Mouse (Mus musculus) testis, adult 2 months (tissue): ENCODE measurements around the gene Xrn2.

Experiments used
- CTCF ChIP-seq: fragments of 200-500 bp; IDR thresholded peaks from 2 replicates; pipeline ENCODE4 v1.5.1; 2012; ENCODE audit warnings: low read depth, mild to moderate bottlenecking, inconsistent platforms, low read length, moderate library complexity; ENCODE audit not compliant: control insufficient read depth, insufficient read depth, insufficient replicate concordance
- POLR2A ChIP-seq: fragments of 200-500 bp; IDR thresholded peaks from 2 replicates; pipeline ENCODE4 v1.6.1; 2012; ENCODE audit warnings: low read depth, mild to moderate bottlenecking, inconsistent platforms, low read length, moderate library complexity; ENCODE audit not compliant: control insufficient read depth

DNA sequence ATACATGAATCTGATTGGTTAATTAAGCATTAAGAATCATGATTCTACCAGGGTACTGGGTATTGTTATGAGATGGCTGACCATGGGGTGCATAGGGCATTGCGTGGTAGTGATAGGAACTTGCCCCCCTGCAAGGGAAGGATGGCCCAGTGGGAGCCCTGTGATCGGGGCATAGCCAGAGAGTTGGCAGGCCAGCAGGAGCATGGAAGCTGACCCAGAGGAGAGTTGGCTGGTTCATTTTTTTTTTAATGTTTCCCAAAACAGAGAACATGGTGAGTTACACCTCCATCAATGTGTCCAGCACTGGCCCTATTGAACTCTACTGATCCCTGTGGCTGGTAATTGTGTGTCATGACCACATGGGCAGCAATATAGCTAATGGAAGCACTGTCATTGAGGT is 30.0 kb upstream of the Xrn2 start:
- TF ChIP-seq CTCF (no peak), POLR2A (no peak)
